Mouse (Mus musculus) erythroblast, embryonic 14.5 days (primary cell): ENCODE results near the gene Snrnp25. TPM values are rescaled to one million over a fixed set of nuclear protein-coding genes. Genes with fewer than 3 reads are reported as not detected.

Experiments
- H3K27me3 ChIP-seq: 2 replicates; pipeline ENCODE4 v1.6.1; 2012; ENCODE audit warnings: inconsistent platforms; ENCODE audit not compliant: control insufficient read depth
- H3K36me3 ChIP-seq: 2 replicates; pipeline ENCODE4 v1.6.1; 2012; ENCODE audit warnings: mild to moderate bottlenecking, inconsistent platforms; ENCODE audit not compliant: control insufficient read depth
- H3K4me1 ChIP-seq: 2 replicates; pipeline ENCODE4 v1.6.1; 2012; ENCODE audit warnings: inconsistent platforms; ENCODE audit not compliant: control insufficient read depth
- H3K4me3 ChIP-seq: replicated peaks from 2 replicates; pipeline ENCODE3; 2012; ENCODE audit warnings: moderate library complexity, mild to moderate bottlenecking, inconsistent platforms
- H3K9me3 ChIP-seq: 2 replicates; pipeline ENCODE4 v1.6.1; 2012; ENCODE audit warnings: low read length, inconsistent platforms, mixed read lengths; ENCODE audit not compliant: control insufficient read depth
- GATA1 ChIP-seq: IDR thresholded peaks from 2 replicates; pipeline ENCODE4 v1.6.1; 2012; ENCODE audit warnings: low read length, inconsistent platforms, mixed read lengths
- TAL1 ChIP-seq: IDR thresholded peaks from 3 replicates; pipeline ENCODE4 v1.6.1; 2012; ENCODE audit warnings: low read length, inconsistent platforms, mixed read lengths
- polyA plus RNA-seq: library from polyadenylated mRNA; stranded (reverse); fragments of >175 nt; gene quantifications from 2 replicates; pipeline ENCODE4 v1.2.3, GENCODE M21; 2012

Gene Snrnp25
- polyA plus RNA-seq, 1 experiment = 48.2 TPM

DNA sequence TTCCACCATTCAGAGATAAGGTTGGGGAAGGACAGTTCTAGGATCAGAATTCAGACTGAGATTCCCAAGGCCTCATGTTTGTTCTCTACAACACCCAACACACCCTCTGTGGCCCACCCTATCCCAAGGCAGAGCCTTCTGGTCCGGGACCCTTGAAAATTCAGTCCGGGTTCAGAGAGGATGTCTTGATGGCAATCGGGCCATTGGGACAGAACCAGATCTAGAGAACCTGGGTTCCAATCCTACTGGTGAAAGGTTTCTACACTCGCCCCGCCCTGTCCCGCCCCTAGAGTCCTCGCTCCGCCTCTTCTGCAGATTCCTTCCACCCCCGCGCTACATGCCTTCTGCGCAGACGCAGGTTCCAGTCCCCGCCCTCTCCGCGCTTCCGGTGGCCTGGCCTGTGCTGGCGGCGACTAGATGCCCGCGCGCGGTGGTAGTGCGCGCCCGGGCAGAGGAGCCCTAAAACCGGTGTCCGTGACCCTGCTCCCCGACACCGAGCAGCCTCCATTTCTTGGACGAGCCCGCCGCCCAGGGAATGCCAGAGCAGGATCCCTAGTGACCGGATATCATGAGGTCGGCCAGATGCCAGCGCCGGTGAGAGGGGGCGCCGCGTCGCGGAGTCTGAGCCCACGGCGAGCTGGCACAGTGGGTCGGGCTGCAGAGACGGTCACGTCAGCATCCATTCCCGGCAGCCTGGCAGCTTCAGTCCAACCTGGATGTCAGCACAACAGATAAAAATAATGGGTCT, 21.1 kb downstream of the Snrnp25 start, which contains the start of gene Mpg:
Gene Mpg, plus strand, starts transcription at position 382 of the 748 bp plus-strand sequence.
- Histone ChIP-seq H3K4me1 (peaks cover 79% of the 10 kb centered on the region), H3K4me3 (peak within 1 kb of the TSS; percentile 79), H3K27me3 (peaks cover 48% of the 10 kb centered on the region), H3K36me3 (peaks cover 42% of the 10 kb centered on the region), H3K9me3 (peaks cover 21% of the 10 kb centered on the region)
- TF ChIP-seq GATA1 (no peak), TAL1 (no peak)

DNA sequence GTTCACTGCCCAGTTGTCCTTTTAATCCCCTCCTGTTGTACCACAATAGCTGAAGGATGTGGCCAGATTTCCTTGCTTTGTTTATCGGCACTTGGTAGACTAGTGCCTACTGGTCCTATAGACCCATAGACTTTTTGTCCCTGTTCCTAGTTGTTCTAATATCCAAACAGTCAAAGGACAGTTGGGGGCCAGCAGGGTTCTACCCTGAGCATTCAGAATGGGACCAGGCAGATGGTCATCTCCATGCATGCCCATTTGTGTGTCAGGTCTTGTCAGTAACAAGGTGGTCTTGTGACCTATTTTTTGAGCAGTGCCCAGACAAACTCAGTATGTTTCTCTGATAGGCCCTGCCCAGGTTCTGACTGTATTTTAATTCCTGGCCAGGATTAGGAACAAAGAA, 21.8 kb downstream of the Snrnp25 start:
- TF ChIP-seq TAL1 = no peak
- no peak for TF ChIP-seq GATA1
- Histone ChIP-seq H3K4me3 (peak overlapping the region; percentile 79), H3K4me1 (peaks cover 72% of the 10 kb centered on the region), H3K36me3 (peaks cover 49% of the 10 kb centered on the region), H3K9me3 (peaks cover 16% of the 10 kb centered on the region), H3K27me3 (peaks cover 40% of the 10 kb centered on the region)

DNA sequence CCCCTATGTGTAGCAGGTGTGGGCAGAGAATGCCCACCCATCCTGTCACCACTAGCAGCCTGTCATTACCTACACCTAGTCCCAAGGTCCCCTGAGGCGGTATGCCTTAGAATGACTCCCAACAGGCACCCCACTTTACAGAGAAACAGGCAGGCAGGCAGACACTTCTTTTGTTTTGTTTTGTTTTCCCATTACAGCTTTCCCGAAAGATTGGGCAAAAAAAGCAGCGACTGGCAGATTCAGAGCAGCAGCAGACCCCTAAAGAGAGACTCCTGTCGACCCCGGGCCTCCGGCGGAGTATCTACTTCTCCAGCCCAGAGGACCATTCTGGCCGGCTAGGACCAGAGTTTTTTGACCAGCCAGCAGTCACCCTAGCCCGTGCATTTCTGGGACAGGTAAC, 22.3 kb downstream of the Snrnp25 start:
- H3K27me3 ChIP-seq = peaks cover 35% of the 10 kb centered on the region
- peaks cover 67% of the 10 kb centered on the region for H3K4me1 ChIP-seq
- peak overlapping the region; percentile 79 for H3K4me3 ChIP-seq
- H3K36me3 ChIP-seq = peaks cover 55% of the 10 kb centered on the region
- TF ChIP-seq TAL1 (no peak), GATA1 (no peak)
- H3K9me3 ChIP-seq = peaks cover 12% of the 10 kb centered on the region

DNA sequence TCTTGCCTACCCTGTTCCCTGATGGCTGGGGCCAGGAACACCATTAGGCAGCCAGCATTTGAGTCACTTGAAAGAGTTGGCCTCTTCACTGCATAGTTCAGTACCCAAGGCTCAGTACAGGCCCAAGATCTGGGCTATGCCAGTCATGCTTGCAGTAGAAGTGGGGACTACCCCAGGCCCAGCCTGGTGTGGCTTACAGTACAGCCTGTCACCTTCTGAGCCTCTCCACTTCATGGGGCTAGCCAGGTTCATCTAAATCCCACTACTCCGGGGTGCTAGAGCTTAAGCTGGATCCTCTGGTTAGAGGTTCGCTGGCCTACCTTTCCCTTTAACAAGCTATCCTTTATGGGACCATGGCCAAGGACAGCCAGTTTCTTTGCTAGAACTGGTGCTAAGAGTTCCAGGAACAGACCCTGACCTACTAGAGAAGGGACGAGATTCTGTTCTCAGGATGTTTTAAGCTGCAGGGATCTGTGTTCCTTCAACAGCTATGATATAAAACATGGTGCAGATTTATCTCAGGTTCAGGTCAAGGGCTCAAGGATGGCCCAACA, 23.2 kb downstream of the Snrnp25 start:
- peaks cover 65% of the 10 kb centered on the region for H3K4me1 ChIP-seq
- H3K9me3 ChIP-seq = peaks cover 4% of the 10 kb centered on the region
- TF ChIP-seq TAL1 (no peak), GATA1 (no peak)
- H3K4me3 ChIP-seq = peak overlapping the region; percentile 79
- peaks cover 63% of the 10 kb centered on the region for H3K36me3 ChIP-seq
- H3K27me3 ChIP-seq = peaks cover 27% of the 10 kb centered on the region

DNA sequence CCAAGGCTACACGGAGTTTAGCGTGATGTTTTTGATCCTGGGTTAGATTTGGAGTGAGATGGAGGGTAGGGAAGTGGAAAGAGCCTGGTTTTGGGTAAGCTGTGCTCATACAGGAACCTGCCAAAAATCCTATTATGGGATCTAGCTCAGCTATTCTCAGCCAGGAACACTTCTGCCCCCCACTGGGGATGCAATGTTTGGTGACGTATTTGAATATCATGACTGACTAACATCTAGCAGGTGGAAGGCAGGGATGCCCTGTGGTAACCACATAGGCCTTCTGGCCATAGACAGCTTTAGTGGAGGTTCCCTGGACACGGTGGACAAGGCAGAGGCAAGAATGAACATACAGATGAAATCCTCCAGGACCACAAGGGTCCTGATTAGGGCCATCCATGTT, 25.0 kb downstream of the Snrnp25 start:
- Histone ChIP-seq H3K4me3 (no peak overlapping the region), H3K27me3 (peaks cover 8% of the 10 kb centered on the region), H3K9me3 (no peaks in the 10 kb centered on the region), H3K4me1 (peaks cover 64% of the 10 kb centered on the region), H3K36me3 (peaks cover 81% of the 10 kb centered on the region)
- TF ChIP-seq TAL1 (no peak), GATA1 (no peak)

DNA sequence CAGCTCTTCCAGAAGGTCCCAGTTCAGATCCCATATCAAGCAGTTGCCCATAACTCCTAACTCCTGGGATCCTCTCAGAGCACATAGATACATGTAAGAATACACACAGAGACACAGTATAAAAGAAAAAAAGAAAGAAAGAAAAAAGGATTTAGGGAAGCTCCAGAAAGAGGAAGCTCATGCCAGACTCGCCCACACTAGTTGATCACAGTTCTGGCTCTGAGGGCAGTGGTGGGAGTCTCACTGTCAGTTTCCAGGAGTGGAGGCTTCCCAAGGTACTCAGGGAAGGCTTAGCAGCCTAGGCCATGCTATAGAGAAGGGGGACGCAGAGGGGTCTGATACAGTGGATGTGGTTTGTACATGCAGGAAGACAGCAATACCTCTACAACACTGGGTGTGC, 25.9 kb downstream of the Snrnp25 start:
- Histone ChIP-seq H3K4me1 (peaks cover 60% of the 10 kb centered on the region), H3K4me3 (no peak overlapping the region), H3K9me3 (no peaks in the 10 kb centered on the region), H3K36me3 (peaks cover 90% of the 10 kb centered on the region), H3K27me3 (no peaks in the 10 kb centered on the region)
- TF ChIP-seq GATA1 (no peak), TAL1 (no peak)

DNA sequence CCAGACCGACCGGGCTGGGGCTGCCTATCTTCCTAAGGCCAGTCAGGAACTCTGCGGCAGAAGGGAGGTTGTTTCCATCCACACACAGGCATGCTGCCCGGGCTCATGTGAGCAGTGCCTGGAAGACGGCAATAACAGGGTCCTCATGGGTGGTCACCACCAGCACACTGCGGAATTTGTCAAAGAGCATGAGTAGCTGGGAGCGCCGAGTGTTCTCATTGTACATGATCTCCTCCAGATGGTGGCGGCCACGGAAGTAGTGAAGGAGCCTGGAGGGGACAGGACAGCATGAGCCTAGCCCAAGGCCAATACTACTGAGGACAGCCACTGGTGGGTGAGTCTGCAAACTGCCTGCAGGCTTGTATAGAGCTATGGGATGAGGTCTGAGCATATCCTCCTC, 27.6 kb downstream of the Snrnp25 start:
- H3K36me3 ChIP-seq = peaks cover 100% of the 10 kb centered on the region
- no peak overlapping the region for H3K4me3 ChIP-seq
- H3K4me1 ChIP-seq = peaks cover 62% of the 10 kb centered on the region
- H3K9me3 ChIP-seq = no peaks in the 10 kb centered on the region
- H3K27me3 ChIP-seq = no peaks in the 10 kb centered on the region
- TF ChIP-seq TAL1 = no peak
- no peak for TF ChIP-seq GATA1

DNA sequence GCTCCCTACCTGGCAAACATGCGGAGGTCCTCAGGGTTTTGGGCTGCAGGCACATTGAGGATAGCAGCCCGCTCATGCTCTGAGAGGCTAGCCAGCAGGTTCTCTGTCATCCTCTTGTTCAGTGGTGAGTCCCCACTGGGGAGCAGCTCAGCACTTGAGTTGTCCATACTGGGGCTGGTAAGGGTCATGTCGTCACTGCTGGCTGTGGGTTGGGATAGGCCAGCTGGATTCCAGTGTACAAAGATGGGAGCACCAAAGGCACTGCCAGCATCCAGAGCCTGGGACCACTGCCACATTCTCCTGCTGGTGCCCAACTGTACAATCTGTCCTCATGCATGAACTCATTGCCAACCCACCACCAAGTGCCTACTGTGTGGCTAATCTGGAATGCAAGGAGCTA, 28.7 kb downstream of the Snrnp25 start:
- H3K4me3 ChIP-seq = no peak overlapping the region
- no peaks in the 10 kb centered on the region for H3K27me3 ChIP-seq
- H3K9me3 ChIP-seq = no peaks in the 10 kb centered on the region
- TF ChIP-seq GATA1 (no peak), TAL1 (no peak)
- peaks cover 100% of the 10 kb centered on the region for H3K36me3 ChIP-seq
- H3K4me1 ChIP-seq = peaks cover 62% of the 10 kb centered on the region

DNA sequence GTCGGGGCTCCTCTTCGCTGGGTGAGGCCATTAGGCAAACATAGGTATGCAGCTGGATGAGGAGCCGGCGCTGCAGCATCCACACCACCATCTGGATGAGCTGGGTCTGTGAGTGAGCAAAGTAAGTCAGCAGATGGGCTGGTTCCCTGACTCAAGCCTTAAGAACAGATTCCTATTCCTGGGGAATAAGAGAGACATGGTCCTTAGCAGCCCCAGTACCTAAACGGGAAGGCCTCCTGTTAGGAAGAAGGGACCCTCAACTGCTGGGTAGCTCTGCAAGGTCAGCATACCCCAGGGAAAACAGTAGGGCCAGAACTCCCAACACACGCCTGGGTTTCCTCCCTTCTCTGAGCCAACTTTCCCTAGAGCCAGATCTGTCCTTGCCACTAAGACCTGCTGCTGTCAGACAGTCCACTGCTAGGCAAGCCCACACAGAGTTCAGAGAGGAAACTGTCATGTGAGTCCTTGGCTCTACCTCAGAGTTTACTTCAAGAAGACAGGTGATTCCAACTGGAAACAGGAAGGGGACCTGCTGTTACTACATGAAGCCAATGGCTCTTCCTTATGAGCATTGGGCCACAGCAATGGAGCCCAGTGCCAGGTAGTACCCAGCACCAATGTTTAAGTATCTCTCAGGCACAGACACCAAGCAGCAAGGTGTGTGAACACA, 29.7 kb downstream of the Snrnp25 start:
- TF ChIP-seq TAL1 (no peak), GATA1 (no peak)
- H3K27me3 ChIP-seq = no peaks in the 10 kb centered on the region
- H3K36me3 ChIP-seq = peaks cover 100% of the 10 kb centered on the region
- no peaks in the 10 kb centered on the region for H3K9me3 ChIP-seq
- H3K4me3 ChIP-seq = no peak overlapping the region
- peaks cover 63% of the 10 kb centered on the region for H3K4me1 ChIP-seq
